Mouse (Mus musculus) induced T-regulatory cell, adult 2 months (primary cell): ENCODE data around the gene Eif5a2.

ENCODE experiments used
- DNase-seq: peaks from one replicate; pipeline ENCODE4 v3.0.0-alpha.2; 2012; ENCODE audit warnings: low read depth

Gene Eif5a2

DNA sequence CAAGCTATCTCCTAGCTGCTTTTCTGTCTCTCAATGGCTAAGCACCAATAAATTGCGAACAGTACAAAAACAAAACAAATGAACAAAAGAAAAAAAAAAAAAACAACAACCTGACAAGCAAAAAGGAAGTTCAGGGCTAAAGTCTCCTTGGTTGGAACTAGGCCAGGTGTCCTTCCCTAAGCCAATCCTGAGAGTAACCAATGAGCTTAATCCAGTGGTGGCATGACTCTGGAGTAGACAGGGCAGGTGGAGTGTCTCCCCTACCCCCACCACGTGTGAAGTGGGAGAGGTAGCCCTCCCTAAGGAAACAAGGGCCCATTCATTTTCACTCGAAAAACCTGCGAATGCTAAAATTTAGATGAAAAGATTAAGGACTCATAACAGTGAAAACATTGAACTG is 30.4 kb downstream of the Eif5a2 start:
- no peak for DNase-seq

GRCm38 (mm10) chr3:28814361-28814760 is 33.3 kb downstream of the Eif5a2 start:
- DNase-seq, result peak; percentile 88

DNA sequence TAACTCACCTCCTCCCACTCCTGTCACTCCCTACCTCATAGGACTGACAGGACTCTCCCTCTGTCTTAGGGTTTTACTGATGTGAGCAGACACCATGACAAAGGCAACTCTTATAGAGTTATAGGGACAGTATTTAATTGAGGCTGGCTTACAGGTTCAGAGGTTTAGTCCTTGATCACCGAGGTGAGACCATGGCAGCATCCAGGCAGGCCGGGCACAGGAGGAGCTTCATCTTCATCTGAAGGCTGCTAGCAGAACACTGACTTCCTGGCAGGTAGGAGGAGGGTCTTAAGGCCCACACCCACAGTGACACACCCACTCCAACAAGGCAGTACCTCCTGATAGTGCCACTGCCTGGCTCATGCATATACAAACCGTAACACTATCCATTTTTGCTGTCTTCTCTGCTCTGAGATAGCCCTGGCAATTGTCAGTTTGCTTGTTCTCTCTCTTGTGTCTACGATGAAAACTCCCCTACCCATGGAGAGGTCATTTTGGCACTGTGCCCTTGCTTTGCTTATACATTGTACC is 35.0 kb downstream of the Eif5a2 start:
- DNase-seq, result no peak

DNA sequence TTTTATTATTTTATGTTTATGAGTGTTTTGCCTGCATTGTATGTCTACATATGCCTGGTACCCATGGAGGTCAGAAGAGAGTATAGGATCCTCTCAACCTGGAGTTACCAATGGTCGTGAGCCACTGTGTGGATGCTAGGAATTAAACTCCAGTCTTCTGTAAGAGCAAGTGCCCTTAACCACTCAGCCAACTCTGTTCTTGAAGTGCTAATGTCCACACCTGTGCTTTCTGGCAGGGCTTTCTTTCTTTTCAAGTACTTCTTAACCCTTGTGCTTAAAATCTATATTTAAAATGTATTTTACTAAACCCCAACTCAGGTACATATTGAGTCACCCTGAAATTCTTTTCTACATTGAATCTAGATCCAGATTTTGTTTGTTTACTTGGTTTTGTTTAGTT is 45.2 kb downstream of the Eif5a2 start:
- no peak for DNase-seq

DNA sequence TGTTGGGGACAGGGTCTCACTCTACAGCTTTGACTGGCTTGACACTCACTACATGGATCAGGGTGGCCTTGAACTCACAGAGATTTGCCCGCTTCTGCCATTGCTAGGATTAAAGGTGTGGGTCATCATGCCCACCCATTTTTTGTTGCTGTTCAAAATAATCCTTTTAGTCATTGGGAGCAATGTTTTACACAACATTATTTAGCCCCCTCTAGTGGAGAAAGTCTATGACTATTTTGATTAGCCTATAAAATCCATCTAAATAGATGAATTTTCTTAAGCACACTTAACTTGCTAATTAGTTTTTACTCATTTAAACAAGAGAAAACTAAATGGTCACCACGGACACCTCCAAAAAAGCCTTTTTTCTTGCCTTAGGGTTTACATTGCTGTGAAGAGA is 46.5 kb downstream of the Eif5a2 start:
- no peak for DNase-seq

DNA sequence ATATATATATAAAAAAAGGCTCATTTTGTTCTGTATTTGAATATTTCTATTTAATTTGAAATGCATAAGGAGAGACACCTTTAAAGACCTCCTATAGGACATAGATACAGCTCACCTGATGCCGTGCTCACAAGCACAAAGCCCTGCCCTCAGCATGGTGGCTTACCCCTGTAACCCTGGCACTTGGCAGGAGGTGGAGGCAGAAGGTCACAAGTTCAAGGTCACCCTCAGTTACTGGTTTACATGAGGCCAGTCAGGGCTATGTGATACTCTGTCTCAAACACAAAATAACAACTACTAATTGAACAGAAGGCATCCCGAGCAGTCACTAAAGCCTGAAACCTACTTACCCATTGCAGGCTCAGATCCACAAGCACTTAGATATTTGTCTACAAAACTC is 48.4 kb downstream of the Eif5a2 start:
- no peak for DNase-seq

GRCm38 (mm10) chr3:28836796-28837371 is 55.8 kb downstream of the Eif5a2 start:
- no peak for DNase-seq

GRCm38 (mm10) chr3:28841886-28842649 is 61.0 kb downstream of the Eif5a2 start:
- DNase-seq, result no peak

- DNase-seq, result no peak
Observed at GRCm38 (mm10) chr3:28843231-28843630, 62.2 kb downstream of the Eif5a2 start.

GRCm38 (mm10) chr3:28847115-28847514 is 66.0 kb downstream of the Eif5a2 start:
- no peak for DNase-seq
